Mouse (Mus musculus): ENCODE data around the gene Gstt2. TPM values are rescaled to one million over a fixed set of nuclear protein-coding genes. Genes with fewer than 3 reads are reported as not detected.

The Gstt2 gene
- total and polyA plus RNA-seq, 3 experiments = 12.2 to 68.9 (median 49.2) TPM

DNA sequence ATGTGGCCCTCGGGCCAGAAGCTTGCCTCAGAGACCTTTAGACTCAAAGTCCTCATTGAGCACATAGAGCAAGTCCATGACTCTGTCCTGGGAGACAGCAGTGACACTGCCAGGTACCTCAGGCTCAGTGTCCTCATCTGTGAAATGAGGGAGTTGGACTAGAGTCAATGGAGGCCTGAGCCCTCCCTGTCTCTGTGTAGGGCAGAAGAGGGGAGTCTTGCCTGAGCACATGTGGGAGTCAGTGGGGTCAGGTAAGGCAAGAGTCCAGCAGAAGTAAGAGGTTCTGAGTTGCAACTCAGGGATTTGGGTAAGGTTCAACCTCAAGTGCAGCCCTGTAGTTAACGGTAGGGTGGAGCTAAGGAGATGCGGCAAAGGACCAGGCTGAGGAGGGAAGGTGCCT, 19.8 kb upstream of the Gstt2 start:
- TF ChIP-seq GATA2 (IDR thresholded peaks at IDR 0.05; ENCODE audit: borderline replicate concordance, low read depth, low read length) = no peak
- peaks cover 46% of the 10 kb centered on the region for H3K4me1 ChIP-seq (ENCODE audit: insufficient read depth, low read depth, low read length)
- H3K9me3 ChIP-seq (replicated peaks) = peaks cover 5% of the 10 kb centered on the region; the same call in 1 of the 2 replicates
- DNase-seq (ENCODE audit: low spot score) (no peak), ATAC-seq (ENCODE audit: extremely low read depth, insufficient number of reproducible peaks, low FRiP score, poor library complexity, severe bottlenecking) (no peak)
- H3K27me3 ChIP-seq (ENCODE audit: insufficient read depth, low read length) = peaks cover under 1% of the 10 kb centered on the region; the same call in 1 of the 2 replicates
- H3K36me3 ChIP-seq (replicated peaks) = peaks cover 44% of the 10 kb centered on the region
- H3K4me3 ChIP-seq (ENCODE audit: low read depth, low read length) = no peak overlapping the region

DNA sequence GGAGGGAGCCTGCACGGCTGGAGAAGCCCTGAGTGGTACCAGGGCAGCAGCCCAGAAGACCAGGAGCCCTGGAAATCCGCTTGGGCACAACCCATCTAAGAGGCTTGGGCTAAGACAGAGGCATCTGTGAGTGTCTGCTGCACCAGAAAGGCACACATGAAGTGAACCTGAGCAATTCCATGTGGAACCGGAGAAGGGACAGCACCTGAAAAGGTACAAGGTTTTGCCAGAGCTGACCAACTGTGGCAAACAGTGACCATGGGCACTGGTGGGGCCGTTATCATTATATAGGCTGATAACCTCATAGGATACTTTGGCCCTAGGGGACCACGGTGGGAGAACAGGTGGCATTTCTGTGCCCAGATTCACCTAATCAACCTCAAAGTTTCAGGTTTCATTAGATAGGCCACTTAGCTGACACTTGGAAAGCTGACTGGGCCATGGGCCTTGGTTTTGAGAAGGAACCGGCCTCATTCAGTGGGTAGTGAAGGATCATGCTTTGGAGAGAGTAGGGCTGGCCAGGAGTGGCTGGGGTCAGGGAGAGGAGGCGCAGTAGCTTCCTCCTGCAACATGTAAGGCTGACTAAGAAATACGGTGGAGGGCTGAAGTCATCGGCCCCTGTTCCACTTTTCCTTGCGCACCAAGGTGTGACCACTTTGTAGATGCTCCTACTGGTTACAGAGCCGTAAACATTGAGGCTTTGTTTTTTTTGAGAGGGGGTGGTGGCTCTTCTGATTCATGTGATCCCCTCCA, 19.1 kb upstream of the Gstt2 start:
- peaks cover 7% of the 10 kb centered on the region; the same call in 1 of the 2 replicates for H3K27me3 ChIP-seq (ENCODE audit: insufficient read depth, low read length)
- H3K36me3 ChIP-seq (replicated peaks) = peaks cover 44% of the 10 kb centered on the region
- ATAC-seq (ENCODE audit: extremely low read depth, insufficient number of reproducible peaks, low FRiP score, poor library complexity, severe bottlenecking) (no peak), DNase-seq (ENCODE audit: low spot score) (no peak)
- H3K4me3 ChIP-seq (ENCODE audit: low read depth, low read length) = no peak overlapping the region
- TF ChIP-seq CTCF (IDR thresholded peaks at IDR 0.05; ENCODE audit: low read depth, low read length) (no peak), TAL1 (conservative IDR thresholded peaks at IDR 0.05; ENCODE audit: low read depth, low read length) (no peak), GATA1 (IDR thresholded peaks at IDR 0.05; ENCODE audit: borderline replicate concordance, low read length) (no peak), GATA2 (IDR thresholded peaks at IDR 0.05; ENCODE audit: borderline replicate concordance, low read depth, low read length) (no peak), POLR2AphosphoS5 (IDR thresholded peaks at IDR 0.05; ENCODE audit: insufficient replicate concordance, low read depth, low read length) (no peak)
- peaks cover 48% of the 10 kb centered on the region for H3K4me1 ChIP-seq (ENCODE audit: insufficient read depth, low read depth, low read length)
- H3K9me3 ChIP-seq (replicated peaks) = no peaks in the 10 kb centered on the region

DNA sequence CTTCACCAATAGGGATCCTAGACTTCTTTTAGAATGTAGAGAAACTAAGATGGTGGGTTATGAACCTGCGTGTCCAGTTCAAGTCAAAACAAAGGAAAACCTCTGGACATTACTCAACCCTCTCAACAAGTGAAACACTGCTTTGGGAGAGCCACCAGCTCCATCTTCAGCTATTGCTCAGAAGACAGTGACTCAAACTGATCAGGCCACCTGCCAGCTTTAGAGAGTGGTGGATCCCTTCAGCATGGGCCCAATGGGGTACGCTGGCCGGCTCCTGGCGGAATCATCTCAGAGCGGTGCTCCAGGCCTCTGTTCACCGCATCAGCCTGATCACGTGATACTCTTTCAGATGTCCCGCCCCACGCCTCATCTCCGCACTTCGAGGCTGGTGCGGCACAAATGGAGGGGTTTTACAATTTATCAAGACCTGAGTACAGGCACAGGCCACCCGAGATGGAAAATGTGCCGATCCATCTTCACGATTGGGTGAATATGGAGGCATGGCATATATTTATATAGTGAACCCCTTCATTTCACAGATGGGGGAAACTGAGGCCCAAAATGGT, 18.3 kb upstream of the Gstt2 start:
- H3K36me3 ChIP-seq (replicated peaks) = peaks cover 44% of the 10 kb centered on the region
- ATAC-seq (ENCODE audit: extremely low read depth, insufficient number of reproducible peaks, low FRiP score, poor library complexity, severe bottlenecking) (no peak), DNase-seq (ENCODE audit: low spot score) (no peak)
- no peak overlapping the region for H3K4me3 ChIP-seq (ENCODE audit: low read depth, low read length)
- TF ChIP-seq GATA1 (IDR thresholded peaks at IDR 0.05; ENCODE audit: borderline replicate concordance, low read length) (no peak), CTCF (IDR thresholded peaks at IDR 0.05; ENCODE audit: low read depth, low read length) (no peak), TAL1 (conservative IDR thresholded peaks at IDR 0.05; ENCODE audit: low read depth, low read length) (no peak), POLR2AphosphoS5 (IDR thresholded peaks at IDR 0.05; ENCODE audit: insufficient replicate concordance, low read depth, low read length) (no peak), GATA2 (IDR thresholded peaks at IDR 0.05; ENCODE audit: borderline replicate concordance, low read depth, low read length) (no peak)
- H3K27me3 ChIP-seq (ENCODE audit: insufficient read depth, low read length) = peaks cover 13% of the 10 kb centered on the region; the same call in 1 of the 2 replicates
- peaks cover 44% of the 10 kb centered on the region for H3K4me1 ChIP-seq (ENCODE audit: insufficient read depth, low read depth, low read length)
- H3K9me3 ChIP-seq (replicated peaks) = no peaks in the 10 kb centered on the region

DNA sequence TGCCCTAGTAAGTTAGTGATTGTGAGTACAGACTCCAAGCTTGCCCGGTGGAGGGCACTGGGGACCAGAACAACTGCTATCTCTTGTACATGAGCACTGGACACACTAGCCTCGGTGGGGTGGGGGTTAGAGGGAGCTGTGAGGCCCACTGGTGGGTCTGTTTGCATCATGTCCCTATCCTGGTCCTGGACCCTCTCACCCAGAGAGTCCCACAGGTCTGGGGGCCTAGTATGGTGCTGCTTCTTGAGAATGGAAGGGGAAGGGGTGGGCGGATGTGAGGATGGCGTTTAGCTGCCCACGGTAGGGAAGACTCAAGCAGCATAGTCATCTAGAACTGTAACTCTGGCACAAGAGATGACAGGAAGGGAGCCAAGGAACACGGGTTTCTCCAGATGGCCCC, 17.6 kb upstream of the Gstt2 start:
- no peak for TF ChIP-seq TAL1 (conservative IDR thresholded peaks at IDR 0.05; ENCODE audit: low read depth, low read length)
- no peak for TF ChIP-seq GATA2 (IDR thresholded peaks at IDR 0.05; ENCODE audit: borderline replicate concordance, low read depth, low read length)
- TF ChIP-seq CTCF (IDR thresholded peaks at IDR 0.05; ENCODE audit: low read depth, low read length) = no peak
- no peak for TF ChIP-seq GATA1 (IDR thresholded peaks at IDR 0.05; ENCODE audit: borderline replicate concordance, low read length)
- no peak for TF ChIP-seq POLR2AphosphoS5 (IDR thresholded peaks at IDR 0.05; ENCODE audit: insufficient replicate concordance, low read depth, low read length)
- ATAC-seq (ENCODE audit: extremely low read depth, insufficient number of reproducible peaks, low FRiP score, poor library complexity, severe bottlenecking) = no peak
- H3K4me3 ChIP-seq (ENCODE audit: low read depth, low read length) = no peak overlapping the region
- no peak for DNase-seq (ENCODE audit: low spot score)
- peaks cover 40% of the 10 kb centered on the region for H3K4me1 ChIP-seq (ENCODE audit: insufficient read depth, low read depth, low read length)
- H3K36me3 ChIP-seq (replicated peaks) = peaks cover 44% of the 10 kb centered on the region
- H3K9me3 ChIP-seq (replicated peaks) = no peaks in the 10 kb centered on the region
- peaks cover 14% of the 10 kb centered on the region; the same call in 1 of the 2 replicates for H3K27me3 ChIP-seq (ENCODE audit: insufficient read depth, low read length)

DNA sequence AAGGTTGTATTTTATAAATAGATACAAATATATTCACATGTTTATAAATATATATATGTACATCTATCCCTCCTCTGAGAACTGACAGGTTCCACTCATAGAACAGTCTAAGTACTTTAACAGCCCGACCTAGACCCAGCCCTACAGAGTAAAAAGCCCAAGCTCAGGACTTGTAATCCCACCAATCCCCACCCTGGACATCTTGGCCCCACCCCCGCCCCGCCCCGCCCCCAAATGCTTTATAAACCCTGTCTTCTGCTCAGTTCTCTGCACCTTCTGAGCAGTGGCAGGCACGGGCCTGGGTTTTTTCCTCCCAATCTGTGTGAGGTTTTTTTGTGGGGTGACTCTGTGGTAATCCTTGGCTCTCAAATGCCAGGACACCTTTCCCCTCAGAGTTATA, 16.9 kb upstream of the Gstt2 start:
- DNase-seq (ENCODE audit: low spot score) (no peak), ATAC-seq (ENCODE audit: extremely low read depth, insufficient number of reproducible peaks, low FRiP score, poor library complexity, severe bottlenecking) (no peak)
- peaks cover 14% of the 10 kb centered on the region for H3K27me3 ChIP-seq (ENCODE audit: insufficient read depth, low read length)
- TF ChIP-seq TAL1 (conservative IDR thresholded peaks at IDR 0.05; ENCODE audit: low read depth, low read length) (no peak), GATA2 (IDR thresholded peaks at IDR 0.05; ENCODE audit: borderline replicate concordance, low read depth, low read length) (no peak), CTCF (IDR thresholded peaks at IDR 0.05; ENCODE audit: low read depth, low read length) (no peak), POLR2AphosphoS5 (IDR thresholded peaks at IDR 0.05; ENCODE audit: insufficient replicate concordance, low read depth, low read length) (no peak), GATA1 (IDR thresholded peaks at IDR 0.05; ENCODE audit: borderline replicate concordance, low read length) (no peak)
- peaks cover 43% of the 10 kb centered on the region for H3K36me3 ChIP-seq (replicated peaks)
- H3K4me3 ChIP-seq (ENCODE audit: low read depth, low read length) = no peak overlapping the region
- H3K9me3 ChIP-seq (replicated peaks) = no peaks in the 10 kb centered on the region
- peaks cover 39% of the 10 kb centered on the region for H3K4me1 ChIP-seq (ENCODE audit: insufficient read depth, low read depth, low read length)

DNA sequence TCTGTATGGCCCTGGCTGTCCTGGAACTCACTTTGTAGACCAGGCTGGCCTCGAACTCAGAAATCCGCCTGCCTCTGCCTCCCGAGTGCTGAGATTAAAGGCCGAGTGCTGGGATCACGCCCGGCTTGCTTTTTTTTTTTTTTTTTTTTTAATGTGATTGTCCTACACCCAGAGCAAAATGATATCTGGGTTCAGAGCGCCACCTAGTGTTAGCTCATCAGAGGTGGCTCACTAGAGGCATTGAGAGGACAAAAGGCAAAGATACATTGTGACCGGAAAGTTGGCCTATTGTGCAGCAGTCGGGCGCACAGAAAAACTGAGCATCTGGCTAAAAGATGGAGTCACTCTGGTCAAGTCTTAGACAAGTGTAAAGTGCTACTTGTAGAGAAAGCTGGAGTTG, 16.2 kb upstream of the Gstt2 start:
- peak; percentile 49 for DNase-seq (ENCODE audit: low spot score)
- ATAC-seq (ENCODE audit: extremely low read depth, insufficient number of reproducible peaks, low FRiP score, poor library complexity, severe bottlenecking) = peak; percentile 61; the same call in 1 of the 2 replicates
- no peaks in the 10 kb centered on the region for H3K9me3 ChIP-seq (replicated peaks)
- TF ChIP-seq CTCF (IDR thresholded peaks at IDR 0.05; ENCODE audit: low read depth, low read length) = peak; percentile 26; the same call in 1 of the 2 replicates
- TF ChIP-seq GATA1 (IDR thresholded peaks at IDR 0.05; ENCODE audit: borderline replicate concordance, low read length) = no peak
- H3K4me3 ChIP-seq (ENCODE audit: low read depth, low read length) = no peak overlapping the region
- peaks cover 14% of the 10 kb centered on the region for H3K27me3 ChIP-seq (ENCODE audit: insufficient read depth, low read length)
- peaks cover 36% of the 10 kb centered on the region for H3K36me3 ChIP-seq (replicated peaks)
- peaks cover 34% of the 10 kb centered on the region for H3K4me1 ChIP-seq (ENCODE audit: insufficient read depth, low read depth, low read length)
